Mouse (Mus musculus): ENCODE measurements at regions not wholly inside any gene's neighbourhood (a gene's known extent, or its start where the extent isn't known, plus 50 kb on each side); places are given as distances from the start of the nearest gene placed in this dataset.

GRCm38 (mm10) chr2:174574804-174575507 is 68.4 kb upstream of the Zfp831 start:
- Histone ChIP-seq H3K4me3 (ENCODE audit: insufficient read depth, poor library complexity, severe bottlenecking) (no peak overlapping the region), H3K79me3 (ENCODE audit: low read depth) (no peaks in the 10 kb centered on the region), H3K36me3 (ENCODE audit: control insufficient read depth, insufficient read depth) (no peaks in the 10 kb centered on the region), H3K79me2 (ENCODE audit: control insufficient read depth, insufficient read depth) (no peaks in the 10 kb centered on the region), H3K27me3 (ENCODE audit: control insufficient read depth, insufficient read depth, insufficient read length) (peaks cover 4% of the 10 kb centered on the region), H3ac (ENCODE audit: control insufficient read depth, insufficient read length, low read depth) (no peak overlapping the region)
- TF ChIP-seq CEBPB (IDR thresholded peaks at IDR 0.05; ENCODE audit: low read depth) (no peak), MYOG (IDR thresholded peaks at IDR 0.05; ENCODE audit: control insufficient read depth, extremely low read depth, insufficient read length) (no peak), MAX (IDR thresholded peaks at IDR 0.05) (no peak), FOSL1 (IDR thresholded peaks at IDR 0.05; ENCODE audit: insufficient read depth, low read length, poor library complexity, severe bottlenecking) (no peak), CTCF (IDR thresholded peaks at IDR 0.05; ENCODE audit: control insufficient read depth, insufficient read depth, insufficient read length) (no peak), MYOD1 (IDR thresholded peaks at IDR 0.05; ENCODE audit: control insufficient read depth, insufficient read length, low read depth) (no peak), USF1 (IDR thresholded peaks at IDR 0.05; ENCODE audit: low read depth) (no peak)

GRCm38 (mm10) chr2:174575546-174575945 is 67.8 kb upstream of the Zfp831 start:
- H3ac ChIP-seq (ENCODE audit: control insufficient read depth, insufficient read length, low read depth) = no peak overlapping the region
- H3K79me3 ChIP-seq (ENCODE audit: low read depth) = no peaks in the 10 kb centered on the region
- TF ChIP-seq MYOD1 (IDR thresholded peaks at IDR 0.05; ENCODE audit: control insufficient read depth, insufficient read length, low read depth) = no peak
- TF ChIP-seq MYOG (IDR thresholded peaks at IDR 0.05; ENCODE audit: control insufficient read depth, extremely low read depth, insufficient read length) = no peak
- H3K4me3 ChIP-seq (ENCODE audit: insufficient read depth, poor library complexity, severe bottlenecking) = no peak overlapping the region
- no peaks in the 10 kb centered on the region for H3K36me3 ChIP-seq (ENCODE audit: control insufficient read depth, insufficient read depth)
- peaks cover 4% of the 10 kb centered on the region for H3K27me3 ChIP-seq (ENCODE audit: control insufficient read depth, insufficient read depth, insufficient read length)
- no peaks in the 10 kb centered on the region for H3K79me2 ChIP-seq (ENCODE audit: control insufficient read depth, insufficient read depth)

- H3K36me3 ChIP-seq (ENCODE audit: control insufficient read depth, insufficient read depth) = no peaks in the 10 kb centered on the region
- no peaks in the 10 kb centered on the region for H3K27me3 ChIP-seq (ENCODE audit: control insufficient read depth, insufficient read depth, insufficient read length)
- no peaks in the 10 kb centered on the region for H3K79me3 ChIP-seq (ENCODE audit: low read depth)
- no peak for TF ChIP-seq MAX (IDR thresholded peaks at IDR 0.05)
- no peak for TF ChIP-seq MYOD1 (IDR thresholded peaks at IDR 0.05; ENCODE audit: control insufficient read depth, insufficient read length, low read depth)
- TF ChIP-seq CTCF (IDR thresholded peaks at IDR 0.05; ENCODE audit: control insufficient read depth, insufficient read depth, insufficient read length) = no peak
- TF ChIP-seq USF1 (IDR thresholded peaks at IDR 0.05; ENCODE audit: low read depth) = no peak
- no peak for TF ChIP-seq CEBPB (IDR thresholded peaks at IDR 0.05; ENCODE audit: low read depth)
- TF ChIP-seq MYOG (IDR thresholded peaks at IDR 0.05; ENCODE audit: control insufficient read depth, extremely low read depth, insufficient read length) = no peak
- TF ChIP-seq FOSL1 (IDR thresholded peaks at IDR 0.05; ENCODE audit: insufficient read depth, low read length, poor library complexity, severe bottlenecking) = no peak
- no peak overlapping the region for H3K4me3 ChIP-seq (ENCODE audit: insufficient read depth, poor library complexity, severe bottlenecking)
- no peak overlapping the region for H3ac ChIP-seq (ENCODE audit: control insufficient read depth, insufficient read length, low read depth)
- H3K79me2 ChIP-seq (ENCODE audit: control insufficient read depth, insufficient read depth) = no peaks in the 10 kb centered on the region
Observed at GRCm38 (mm10) chr2:174580906-174581703, 62.2 kb upstream of the Zfp831 start.

GRCm38 (mm10) chr2:174584272-174584671 is 59.1 kb upstream of the Zfp831 start:
- H3K4me3 ChIP-seq (ENCODE audit: insufficient read depth, poor library complexity, severe bottlenecking) = no peak overlapping the region
- no peaks in the 10 kb centered on the region for H3K27me3 ChIP-seq (ENCODE audit: control insufficient read depth, insufficient read depth, insufficient read length)

More at GRCm38 (mm10) chr2:174584272-174584671, 59.1 kb upstream of the Zfp831 start:
- TF ChIP-seq MAX (IDR thresholded peaks at IDR 0.05) (no peak), FOSL1 (IDR thresholded peaks at IDR 0.05; ENCODE audit: insufficient read depth, low read length, poor library complexity, severe bottlenecking) (no peak), MYOD1 (IDR thresholded peaks at IDR 0.05; ENCODE audit: control insufficient read depth, insufficient read length, low read depth) (no peak), MYOG (IDR thresholded peaks at IDR 0.05; ENCODE audit: control insufficient read depth, extremely low read depth, insufficient read length) (no peak), CTCF (IDR thresholded peaks at IDR 0.05; ENCODE audit: control insufficient read depth, insufficient read depth, insufficient read length) (no peak), USF1 (IDR thresholded peaks at IDR 0.05; ENCODE audit: low read depth) (no peak), CEBPB (IDR thresholded peaks at IDR 0.05; ENCODE audit: low read depth) (no peak)
- no peaks in the 10 kb centered on the region for H3K79me3 ChIP-seq (ENCODE audit: low read depth)
- no peaks in the 10 kb centered on the region for H3K79me2 ChIP-seq (ENCODE audit: control insufficient read depth, insufficient read depth)
- H3ac ChIP-seq (ENCODE audit: control insufficient read depth, insufficient read length, low read depth) = no peak overlapping the region
- H3K36me3 ChIP-seq (ENCODE audit: control insufficient read depth, insufficient read depth) = no peaks in the 10 kb centered on the region
